Mouse (Mus musculus) embryonic facial prominence, embryonic 15.5 days (tissue): ENCODE measurements at regions not wholly inside any gene's neighbourhood (a gene's known extent, or its start where the extent isn't known, plus 50 kb on each side); places are given as distances from the start of the nearest gene placed in this dataset.
"Not testable (repeated sequence)": the region's sequence is repeated elsewhere in the genome, so short reads cannot be mapped to it uniquely, and the experiment has no call there.

Experiments
- ATAC-seq: fragments of 200-750 bp; cut with Nextera tagmentation; 2 replicates; pipeline ENCODE4 v1.8.0; 2017; ENCODE audit warnings: low read depth, moderate TSS enrichment; ENCODE audit not compliant: insufficient number of reproducible peaks, low FRiP score, low TSS enrichment
- H3K27ac ChIP-seq: fragments of 300-500 bp; sonication (generic); replicated peaks from 2 replicates; pipeline ENCODE4 v1.5.1; 2015; ENCODE audit warnings: mild to moderate bottlenecking, inconsistent platforms
- H3K27me3 ChIP-seq: fragments of 300-500 bp; sonication (generic); 2 replicates; pipeline ENCODE4 v1.6.1; 2015; ENCODE audit warnings: inconsistent platforms
- H3K36me3 ChIP-seq: fragments of 300-500 bp; sonication (generic); 2 replicates; pipeline ENCODE4 v1.6.1; 2015; ENCODE audit warnings: mild to moderate bottlenecking, inconsistent platforms
- H3K4me1 ChIP-seq: fragments of 300-500 bp; sonication (generic); 2 replicates; pipeline ENCODE4 v1.6.1; 2015; ENCODE audit warnings: inconsistent platforms
- H3K4me2 ChIP-seq: fragments of 300-500 bp; sonication (generic); replicated peaks from 2 replicates; pipeline ENCODE4 v1.6.1; 2015; ENCODE audit warnings: mild to moderate bottlenecking, inconsistent platforms
- H3K4me3 ChIP-seq: fragments of 300-500 bp; sonication (generic); replicated peaks from 2 replicates; pipeline ENCODE4 v1.5.1; 2015; ENCODE audit warnings: mild to moderate bottlenecking, inconsistent platforms
- H3K9ac ChIP-seq: fragments of 300-500 bp; sonication (generic); 2 replicates; pipeline ENCODE4 v1.6.1; 2015; ENCODE audit warnings: inconsistent platforms
- H3K9me3 ChIP-seq: fragments of 300-500 bp; sonication (generic); replicated peaks from 2 replicates; pipeline ENCODE4 v1.6.1; 2016; ENCODE audit warnings: inconsistent platforms
- WGBS: fragments of 180-500 bp; shearing (Covaris S2); methylation state at CpG from one replicate; pipeline ENCODE4 v1.1.7; 2015; 5-methylcytosine and 5-hydroxymethylcytosine counted together

DNA sequence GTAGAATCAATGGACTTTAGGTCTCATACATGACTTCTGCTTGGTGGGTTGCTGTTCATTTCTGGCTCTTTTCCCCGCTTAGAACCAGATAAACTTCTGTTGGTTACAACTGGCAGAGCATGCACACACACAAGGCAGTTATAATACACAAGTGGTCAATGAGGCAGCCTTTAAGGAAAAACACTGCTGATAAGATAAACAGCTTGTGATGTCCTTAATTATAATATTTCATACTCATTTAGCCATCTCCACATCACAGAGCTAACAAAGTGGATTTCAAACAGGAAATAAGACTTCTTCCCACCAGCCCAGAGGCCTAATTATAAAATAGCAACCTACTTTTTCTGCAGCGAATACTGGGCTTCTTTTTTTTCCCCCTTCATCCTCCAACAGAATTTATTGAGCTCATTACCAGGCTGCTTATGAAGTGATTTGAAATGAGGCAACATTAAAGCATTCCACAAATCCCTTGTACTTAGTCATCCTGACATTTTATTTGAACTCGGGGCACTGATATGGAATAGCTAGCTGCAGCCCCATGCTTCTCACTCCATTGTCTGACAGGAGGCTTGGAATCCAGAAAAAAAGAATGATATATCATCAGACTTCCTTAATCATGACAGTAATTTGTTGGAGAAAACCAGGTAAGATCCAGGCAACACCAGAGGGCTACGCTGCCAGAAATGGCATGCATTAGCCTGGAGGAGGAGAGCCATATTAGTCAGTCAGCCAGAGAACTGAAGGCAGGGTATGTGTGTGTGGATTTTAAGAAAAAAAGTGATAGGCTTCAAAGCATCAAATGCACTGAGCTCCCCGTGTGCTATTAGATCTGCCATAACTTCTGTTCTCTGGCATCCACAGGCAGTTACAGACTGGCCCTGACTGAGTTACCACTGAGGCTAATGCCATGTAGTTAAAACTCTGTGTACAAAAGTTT, 620.3 kb upstream of the Map3k7 start:
- no peak overlapping the region for H3K27ac ChIP-seq
- no peak overlapping the region for H3K4me3 ChIP-seq
- H3K4me2 ChIP-seq, result no peak overlapping the region
- H3K4me1 ChIP-seq, result no peaks in the 10 kb centered on the region
- H3K27me3 ChIP-seq, result no peaks in the 10 kb centered on the region
- WGBS, result 59% methylated on average over 5 of the region's 5 CpGs
- no peak for ATAC-seq
- H3K9ac ChIP-seq, result no peak overlapping the region
- H3K36me3 ChIP-seq, result no peaks in the 10 kb centered on the region
- no peaks in the 10 kb centered on the region for H3K9me3 ChIP-seq

DNA sequence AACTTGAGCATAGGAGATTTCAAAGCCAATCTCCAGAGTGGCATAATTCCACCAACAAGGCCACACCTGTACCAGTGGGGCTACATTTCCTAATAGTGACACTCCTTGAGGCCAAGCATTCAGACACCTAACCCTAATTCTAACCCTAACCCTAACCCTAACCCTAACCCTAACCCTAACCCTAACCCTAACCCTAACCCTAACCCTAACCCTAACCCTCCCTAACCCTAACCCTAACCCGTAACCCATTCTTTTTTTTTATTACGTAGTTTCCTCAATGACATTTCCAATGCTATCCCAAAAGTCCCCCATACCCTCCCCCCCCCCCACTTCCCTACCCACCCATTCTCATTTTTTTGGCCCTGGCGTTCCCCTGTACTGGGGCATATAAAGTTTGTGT, 609.9 kb upstream of the Map3k7 start:
- not testable (repeated sequence) for H3K4me3 ChIP-seq, H3K9ac ChIP-seq, ATAC-seq, H3K36me3 ChIP-seq, H3K27me3 ChIP-seq, H3K27ac ChIP-seq, H3K4me2 ChIP-seq, H3K9me3 ChIP-seq, H3K4me1 ChIP-seq
- WGBS, result 98% methylated on average over 2 of the region's 3 CpGs

DNA sequence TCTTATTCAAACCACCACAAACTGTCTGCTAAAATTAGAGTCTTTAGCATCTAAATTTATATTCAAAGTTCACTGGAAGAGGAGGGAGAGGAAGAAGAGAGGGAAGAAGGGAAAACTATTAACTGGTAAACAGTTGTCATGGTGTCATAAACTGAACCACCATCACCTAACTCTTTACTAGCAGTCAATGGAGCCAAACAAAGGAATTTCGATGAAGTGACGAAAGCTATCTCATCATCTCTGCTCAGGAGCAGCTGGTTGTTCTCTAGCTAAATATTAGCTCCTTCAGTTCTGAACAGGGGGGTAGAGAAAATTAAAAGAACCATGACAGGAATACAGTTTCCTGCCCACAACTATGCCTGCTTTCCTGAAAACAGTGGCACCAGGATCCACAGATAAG, 608.9 kb upstream of the Map3k7 start:
- no peaks in the 10 kb centered on the region for H3K4me1 ChIP-seq
- H3K27me3 ChIP-seq, result no peaks in the 10 kb centered on the region
- H3K27ac ChIP-seq, result no peak overlapping the region
- no peak overlapping the region for H3K9ac ChIP-seq
- no peak overlapping the region for H3K4me3 ChIP-seq
- no peaks in the 10 kb centered on the region for H3K36me3 ChIP-seq
- no peaks in the 10 kb centered on the region for H3K9me3 ChIP-seq
- ATAC-seq, result no peak
- 88% methylated on average over 2 of the region's 2 CpGs for WGBS
- no peak overlapping the region for H3K4me2 ChIP-seq

DNA sequence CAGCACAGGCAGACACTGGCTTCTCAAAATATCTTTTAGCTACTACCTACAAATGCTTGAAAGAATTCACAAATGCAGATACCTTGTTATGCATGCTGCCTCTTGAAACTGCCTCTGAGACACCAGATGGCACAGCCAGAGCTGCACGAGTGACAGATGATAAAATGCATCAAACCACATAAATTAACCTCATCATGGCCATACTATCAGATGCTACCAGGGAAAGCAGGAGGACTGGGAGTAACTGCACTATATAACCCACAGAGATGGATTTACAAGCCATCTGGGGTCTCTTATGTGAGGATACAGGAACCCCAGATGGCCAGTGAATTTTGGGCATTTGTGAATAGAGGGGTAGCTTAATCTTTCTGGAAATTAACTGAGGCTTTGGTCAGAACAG, 597.7 kb upstream of the Map3k7 start:
- 33% methylated on average over 1 of the region's 1 CpGs for WGBS

DNA sequence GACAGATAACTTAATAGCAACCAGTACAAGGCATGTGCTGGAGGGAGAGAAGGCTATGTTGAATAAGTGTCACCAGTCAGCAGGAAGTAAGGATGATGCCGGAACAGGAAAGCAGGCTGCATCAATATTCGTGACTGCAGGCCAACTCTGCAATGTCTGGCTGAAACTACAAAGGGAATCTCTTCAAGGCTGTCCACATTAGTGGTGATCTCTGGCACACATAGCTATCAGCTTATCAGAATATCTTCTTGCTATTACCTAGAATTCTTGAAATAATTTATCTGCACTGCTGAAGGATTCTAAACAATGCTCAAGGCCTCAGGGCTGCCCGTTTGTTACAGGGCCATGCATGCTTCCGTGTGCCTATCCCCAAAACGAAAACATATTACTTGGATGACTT, 596.9 kb upstream of the Map3k7 start:
- Histone ChIP-seq H3K36me3 (no peaks in the 10 kb centered on the region), H3K27ac (no peak overlapping the region), H3K9me3 (no peaks in the 10 kb centered on the region), H3K9ac (no peak overlapping the region), H3K4me1 (no peaks in the 10 kb centered on the region), H3K27me3 (no peaks in the 10 kb centered on the region), H3K4me2 (no peak overlapping the region), H3K4me3 (no peak overlapping the region)
- 62% methylated on average over 5 of the region's 5 CpGs for WGBS
- ATAC-seq, result no peak

More for the DNA sequence above, 597.7 kb upstream of the Map3k7 start:
- Histone ChIP-seq H3K9me3 (no peaks in the 10 kb centered on the region), H3K4me3 (no peak overlapping the region), H3K27ac (no peak overlapping the region), H3K9ac (no peak overlapping the region), H3K4me1 (no peaks in the 10 kb centered on the region), H3K27me3 (no peaks in the 10 kb centered on the region), H3K4me2 (no peak overlapping the region), H3K36me3 (no peaks in the 10 kb centered on the region)
- no peak for ATAC-seq

DNA sequence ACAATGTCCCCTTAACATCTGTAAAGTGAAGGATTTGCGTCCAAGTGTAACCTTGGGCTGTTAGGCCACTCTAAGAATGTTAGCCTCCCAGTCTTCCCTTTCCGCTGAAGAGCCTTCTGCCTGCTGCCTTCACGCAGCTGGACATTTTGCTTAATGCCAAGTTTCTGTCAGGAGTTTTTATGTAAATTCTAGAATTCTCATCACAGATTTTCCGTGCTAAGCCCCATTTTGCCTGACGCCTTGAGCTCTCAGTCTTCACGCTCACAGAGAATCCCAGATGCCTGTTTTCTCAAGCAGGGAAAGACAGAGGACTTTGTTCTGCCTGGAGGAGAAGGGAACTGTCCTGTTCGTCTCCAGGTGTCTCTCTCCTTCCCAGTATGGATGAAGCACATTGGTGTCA, 593.8 kb upstream of the Map3k7 start:
- Histone ChIP-seq H3K36me3 (no peaks in the 10 kb centered on the region), H3K4me3 (no peak overlapping the region), H3K27me3 (no peaks in the 10 kb centered on the region), H3K27ac (no peak overlapping the region), H3K9me3 (no peaks in the 10 kb centered on the region), H3K4me2 (no peak overlapping the region), H3K4me1 (no peaks in the 10 kb centered on the region), H3K9ac (no peak overlapping the region)
- 76% methylated on average over 7 of the region's 7 CpGs for WGBS
- ATAC-seq, result no peak

DNA sequence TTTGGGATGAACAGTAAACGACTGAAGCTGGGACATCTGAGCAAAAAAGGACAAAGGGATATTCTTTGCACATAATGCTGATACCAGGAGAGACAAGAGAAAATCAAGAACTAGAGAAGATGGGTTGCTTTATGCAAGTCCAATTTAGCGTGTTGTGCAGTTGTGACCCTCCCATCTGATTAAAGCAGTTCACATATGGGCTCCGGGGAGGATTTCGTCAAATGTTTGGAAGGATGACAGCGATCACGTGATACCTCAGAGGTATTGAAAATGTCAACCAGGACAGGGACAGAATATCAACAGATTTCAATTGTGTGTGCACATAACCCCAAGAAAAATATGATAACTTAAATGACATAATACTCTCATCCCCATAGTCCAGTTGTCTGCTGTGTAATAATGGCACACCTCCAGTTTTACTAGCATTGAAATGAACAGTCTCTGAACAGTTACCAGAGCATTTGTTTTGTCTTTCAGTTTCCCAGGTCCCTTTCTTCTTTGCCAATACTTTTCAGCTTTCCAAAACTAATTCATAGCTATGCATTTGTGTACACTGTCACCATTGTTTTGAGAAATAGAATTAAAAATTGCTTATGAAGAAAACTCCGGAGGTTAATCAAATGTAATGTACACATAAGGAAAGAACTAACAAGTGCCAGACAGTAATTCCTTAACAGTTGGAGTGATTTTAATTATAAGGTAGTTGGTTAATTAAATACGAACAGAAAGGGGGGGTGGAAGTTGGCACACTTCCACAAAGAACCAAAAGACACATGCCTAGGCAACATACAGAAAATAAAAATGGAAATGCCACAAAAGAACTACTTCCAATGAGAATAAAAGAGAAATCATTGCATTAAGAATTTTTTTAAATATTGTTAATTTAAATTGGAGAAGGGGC, 582.6 kb upstream of the Map3k7 start:
- Histone ChIP-seq H3K27me3 (no peaks in the 10 kb centered on the region), H3K4me1 (no peaks in the 10 kb centered on the region), H3K9me3 (no peaks in the 10 kb centered on the region), H3K4me3 (no peak overlapping the region), H3K4me2 (no peak overlapping the region), H3K9ac (no peak overlapping the region), H3K27ac (no peak overlapping the region), H3K36me3 (no peaks in the 10 kb centered on the region)
- no peak for ATAC-seq
- WGBS, result 83% methylated on average over 8 of the region's 8 CpGs

DNA sequence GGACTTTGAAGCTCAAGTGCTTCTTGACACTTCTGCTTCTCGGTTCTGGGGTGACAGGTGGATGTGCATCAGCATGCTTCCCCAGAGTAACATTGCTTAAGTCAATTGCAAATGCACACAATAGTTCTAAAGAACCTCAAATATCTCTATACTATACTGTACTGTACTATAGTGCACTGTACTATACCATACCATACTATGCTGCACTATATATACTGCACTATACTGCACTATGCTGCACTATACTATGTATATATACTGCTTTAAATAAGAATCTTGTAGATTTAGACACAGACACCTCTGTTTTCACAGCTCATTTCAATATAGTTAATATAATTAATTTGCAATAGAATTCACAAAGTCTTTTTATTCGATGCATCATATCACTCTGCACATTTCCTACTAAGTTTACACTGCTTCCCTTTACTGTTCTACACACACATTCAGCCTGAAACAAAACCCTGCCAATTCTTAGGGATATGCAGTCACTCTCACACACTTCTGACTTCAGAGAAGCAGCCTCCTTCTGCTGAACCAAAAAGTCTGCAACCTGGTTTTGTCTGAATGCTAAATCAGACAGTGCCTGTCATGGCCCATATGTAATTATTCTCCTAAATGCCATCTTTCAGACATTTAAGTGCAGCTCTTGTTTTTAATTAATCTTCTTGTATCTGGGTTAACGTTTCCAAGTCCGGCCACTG, 570.8 kb upstream of the Map3k7 start:
- Histone ChIP-seq H3K4me3 (no peak overlapping the region), H3K27ac (no peak overlapping the region), H3K4me1 (no peaks in the 10 kb centered on the region), H3K27me3 (no peaks in the 10 kb centered on the region), H3K9me3 (no peaks in the 10 kb centered on the region), H3K9ac (no peak overlapping the region), H3K36me3 (no peaks in the 10 kb centered on the region), H3K4me2 (no peak overlapping the region)
- no peak for ATAC-seq
- WGBS, result 70% methylated on average over 4 of the region's 4 CpGs

DNA sequence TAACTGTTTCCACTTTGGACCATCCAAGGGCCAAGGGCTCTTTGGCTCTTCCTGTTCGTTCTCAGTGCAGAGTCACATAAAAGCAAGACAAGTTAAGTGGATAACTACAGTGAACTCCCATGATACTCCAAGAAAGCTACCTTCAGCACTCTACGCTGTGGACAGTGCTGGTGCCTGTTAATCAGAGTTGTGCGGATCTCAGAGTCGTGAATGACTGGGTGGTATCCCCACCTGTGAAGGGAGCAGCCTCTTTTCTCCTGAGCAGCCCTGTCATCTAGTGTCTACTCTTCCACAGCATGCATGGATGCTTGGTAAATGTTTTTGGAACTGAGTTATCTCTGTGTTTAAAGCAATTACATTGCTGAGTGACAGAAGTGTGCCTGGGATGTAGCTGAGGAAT, 568.4 kb upstream of the Map3k7 start:
- H3K9ac ChIP-seq, result no peak overlapping the region
- ATAC-seq, result no peak
- H3K36me3 ChIP-seq, result no peaks in the 10 kb centered on the region
- H3K9me3 ChIP-seq, result no peaks in the 10 kb centered on the region
- WGBS, result 49% methylated on average over 4 of the region's 4 CpGs
- H3K4me1 ChIP-seq, result no peaks in the 10 kb centered on the region
- no peak overlapping the region for H3K4me2 ChIP-seq
- H3K27me3 ChIP-seq, result no peaks in the 10 kb centered on the region
- H3K4me3 ChIP-seq, result no peak overlapping the region
- H3K27ac ChIP-seq, result no peak overlapping the region

DNA sequence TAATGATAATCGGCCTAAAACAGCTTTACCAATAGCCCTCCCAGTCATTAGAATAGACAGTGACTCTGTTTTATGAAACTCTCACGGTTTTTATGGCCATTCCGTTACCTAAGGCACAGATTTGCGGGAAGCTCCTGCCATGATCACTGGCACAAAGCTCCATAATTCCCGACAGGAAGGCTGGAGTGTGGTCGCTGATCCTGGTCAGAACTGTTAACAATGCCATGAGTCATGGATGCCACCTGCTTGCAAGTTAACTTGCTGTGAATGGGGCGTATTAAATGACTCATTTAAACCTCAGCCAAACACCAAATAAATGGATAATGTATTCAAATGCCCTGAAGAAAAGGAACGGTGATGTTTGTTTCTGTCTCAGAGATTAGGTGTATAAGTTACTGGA, 559.9 kb upstream of the Map3k7 start:
- H3K4me3 ChIP-seq, result no peak overlapping the region
- H3K27ac ChIP-seq, result 0 out of 2 replicates have a peak overlapping the region, but pooled peaks have one; percentile 17
- H3K9ac ChIP-seq, result no peak overlapping the region
- H3K4me1 ChIP-seq, result peaks cover 17% of the 10 kb centered on the region
- H3K27me3 ChIP-seq, result no peaks in the 10 kb centered on the region
- no peaks in the 10 kb centered on the region for H3K9me3 ChIP-seq
- ATAC-seq, result no peak
- no peaks in the 10 kb centered on the region for H3K36me3 ChIP-seq
- WGBS, result 53% methylated on average over 8 of the region's 8 CpGs
- H3K4me2 ChIP-seq, result peak overlapping the region; percentile 35; the same call in 1 of the 2 replicates
